ENCODE assay signal across 9 mouse cellular contexts in the genomic region with DNA sequence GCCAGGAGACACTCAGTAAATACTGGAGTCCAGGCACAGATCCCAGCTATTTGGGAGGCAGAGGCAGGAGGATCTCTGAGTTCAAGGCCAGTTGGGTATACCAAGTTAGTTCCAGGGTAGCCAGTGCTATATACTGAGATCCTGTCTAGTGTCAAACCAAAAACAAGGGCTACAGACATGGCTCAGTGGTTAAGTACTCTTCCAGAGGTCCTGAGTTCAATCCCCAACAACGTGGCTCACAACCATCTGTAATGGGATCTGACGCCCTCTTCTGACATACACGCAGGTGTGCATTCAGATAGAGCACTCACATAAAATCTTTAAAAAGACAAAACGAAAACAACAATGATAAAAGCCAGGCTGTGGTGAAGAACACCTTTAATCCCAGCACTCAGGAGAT. TPM values are rescaled to one million over a fixed set of nuclear protein-coding genes. Genes with fewer than 3 reads are reported as not detected.
A peak's percentile ranks its signal among the peaks of the same experiment; 100 is the strongest.
DNase-seq lines count a peak whose midpoint lies in the region; ATAC-seq and TF ChIP-seq lines count a peak whose summit lies in the region.
"Had no signal": no experiment of that assay in that cellular context is flagged by ENCODE, and none has a peak within 500 bp of the region (broad histone marks: within the 10 kb centered on the region; RNA-seq: fewer than 3 reads in every experiment).

No protein-coding gene starts in this region.

- H3K27me3 ChIP-seq in heart, embryonic 11.5 days (ENCODE audit: control insufficient read depth, insufficient read depth, low read length): no peaks in the 10 kb centered on the region
- H3K27me3 ChIP-seq in neural tube, embryonic 12.5 days (replicated peaks): no peaks in the 10 kb centered on the region
- H3K27me3 ChIP-seq in limb, embryonic 14.5 days (ENCODE audit: control insufficient read depth, insufficient read depth, low read length): no peaks in the 10 kb centered on the region

- 0 out of 2 replicates have a peak overlapping the region, but pooled peaks have one; percentile 95 for H3K9ac ChIP-seq in heart, embryonic 11.5 days (ENCODE audit: low read depth, low read length)
- no peak overlapping the region for H3K9ac ChIP-seq in neural tube, embryonic 12.5 days
- no peak overlapping the region for H3K9ac ChIP-seq in limb, embryonic 14.5 days (ENCODE audit: low read depth, low read length, severe bottlenecking)

- peaks cover 11% of the 10 kb centered on the region; the same call in 1 of the 2 replicates for H3K4me1 ChIP-seq in heart, embryonic 11.5 days (ENCODE audit: control insufficient read depth, insufficient read depth, low read length)
- peaks cover 18% of the 10 kb centered on the region for H3K4me1 ChIP-seq in neural tube, embryonic 12.5 days
- peaks cover 10% of the 10 kb centered on the region; the same call in 1 of the 2 replicates for H3K4me1 ChIP-seq in limb, embryonic 14.5 days (ENCODE audit: control insufficient read depth, insufficient read depth, low read length)

- no peak overlapping the region for H3K27ac ChIP-seq in heart, embryonic 11.5 days (ENCODE audit: low read depth, low read length)
- H3K27ac ChIP-seq in neural tube, embryonic 12.5 days: no peak overlapping the region
- H3K27ac ChIP-seq in limb, embryonic 14.5 days (replicated peaks; ENCODE audit: low read depth, low read length): no peak overlapping the region

- peak overlapping the region; percentile 89; the same call in 1 of the 2 replicates for H3K4me3 ChIP-seq in heart, embryonic 11.5 days (ENCODE audit: low read depth, low read length)
- H3K4me3 ChIP-seq in neural tube, embryonic 12.5 days: 0 out of 2 replicates have a peak overlapping the region, but pooled peaks have one; percentile 82
- peak overlapping the region; percentile 90; the same call in 1 of the 2 replicates for H3K4me3 ChIP-seq in limb, embryonic 14.5 days (replicated peaks; ENCODE audit: low read length)

- no peaks in the 10 kb centered on the region for H3K9me3 ChIP-seq in heart, embryonic 11.5 days (replicated peaks; ENCODE audit: control insufficient read depth, low read length)
- no peaks in the 10 kb centered on the region for H3K9me3 ChIP-seq in neural tube, embryonic 12.5 days
- no peaks in the 10 kb centered on the region; the same call in 1 of the 2 replicates for H3K9me3 ChIP-seq in limb, embryonic 14.5 days (ENCODE audit: control insufficient read depth, low read length)

- ATAC-seq in heart, embryonic 11.5 days (replicated peaks; ENCODE audit: insufficient number of reproducible peaks, low FRiP score, low TSS enrichment): no peak
- no peak for ATAC-seq in neural tube, embryonic 12.5 days (ENCODE audit: low FRiP score, low read depth)
- ATAC-seq in limb, embryonic 14.5 days (ENCODE audit: low FRiP score, low read depth): no peak

- intact Hi-C loops in heart, postnatal 14 days (cut with DNase I): loop anchor here (2.0 kb wide), 1 partner anchor 19 kb away; a partner anchor contains a TSS
- intact Hi-C loops in left cerebral cortex, postnatal 14 days (cut with DNase I): no loop called here

- WGBS in heart, embryonic 11.5 days (ENCODE audit: insufficient replicate concordance): 92% methylated on average over 4 of the region's 4 CpGs
- WGBS in neural tube, embryonic 12.5 days: 96% methylated on average over 4 of the region's 4 CpGs
- WGBS in limb, embryonic 14.5 days: 90% methylated on average over 4 of the region's 4 CpGs

- no peak for TF ChIP-seq POLR2A in limb, embryonic 14.5 days (IDR thresholded peaks at IDR 0.05; ENCODE audit: borderline replicate concordance, extremely low read depth, insufficient read depth, insufficient read length)

- H3K36me3 ChIP-seq in heart, embryonic 11.5 days (ENCODE audit: control insufficient read depth, insufficient read depth, low read length): peaks cover 51% of the 10 kb centered on the region
- peaks cover 79% of the 10 kb centered on the region for H3K36me3 ChIP-seq in neural tube, embryonic 12.5 days
- H3K36me3 ChIP-seq in limb, embryonic 14.5 days (ENCODE audit: control insufficient read depth, insufficient read depth, low read length): peaks cover 75% of the 10 kb centered on the region

- H3K4me2 ChIP-seq in heart, embryonic 11.5 days: peak overlapping the region; percentile 79
- H3K4me2 ChIP-seq in neural tube, embryonic 12.5 days (replicated peaks): peak overlapping the region; percentile 94
- no peak overlapping the region; the same call in 1 of the 2 replicates for H3K4me2 ChIP-seq in limb, embryonic 14.5 days (replicated peaks; ENCODE audit: low read depth, low read length, severe bottlenecking)

- DNase-seq in heart, postnatal 14 days: no peak
- no peak for DNase-seq in neural tube, embryonic 10.5 days (ENCODE audit: extremely low spot score, low spot score)
- no peak for DNase-seq in limb, embryonic 14.5 days (ENCODE audit: low spot score)
- no peak for DNase-seq in thymus, postnatal 10 days (ENCODE audit: low spot score in 2 of 2)
- DNase-seq in ovary, postnatal 36 days (ENCODE audit: low spot score): no peak
- DNase-seq in left cerebral cortex, postnatal 14 days (ENCODE audit: low spot score in 2 of 2): no peak
- DNase-seq: kidney, postnatal 10 days had no signal

RNA-seq across cellular contexts. Expression of a gene that starts 1.1 kb away (rescaled TPM):
- 40.7 and 42.6 TPM in 2 replicates for polyA plus RNA-seq in heart, embryonic 11.5 days (2014; fragmentation: Nextera tagmentation; extraction: Ambion mirVana)
- total RNA-seq in heart, postnatal 14 days (2021): 10 to 100 TPM; 49.4 to 49.6 TPM
- 43.0 and 43.9 TPM in 2 replicates for polyA plus RNA-seq in neural tube, embryonic 12.5 days (2016; fragmentation: Nextera tagmentation; extraction: Ambion mirVana)
- 34.6 and 38.7 TPM in 2 replicates for polyA plus RNA-seq in limb, embryonic 14.5 days (2012; rRNA removed)
- polyA plus RNA-seq in limb, embryonic 14.5 days (2014; fragmentation: Nextera tagmentation; extraction: Ambion mirVana): 35.7 and 39.2 TPM in 2 replicates
- total RNA-seq in left cerebral cortex, postnatal 14 days (2021): 10 to 100 TPM; 28.3 to 29.8 TPM

RNA-seq across cellular contexts. Expression of a gene that starts 7.0 kb away (rescaled TPM):
- 31.5 and 31.9 TPM in 2 replicates for polyA plus RNA-seq in heart, embryonic 11.5 days (2014; fragmentation: Nextera tagmentation; extraction: Ambion mirVana)
- total RNA-seq in heart, postnatal 14 days (2021): 10 to 100 TPM; 18.6 to 18.9 TPM
- 47.1 and 51.3 TPM in 2 replicates for polyA plus RNA-seq in neural tube, embryonic 12.5 days (2016; fragmentation: Nextera tagmentation; extraction: Ambion mirVana)
- polyA plus RNA-seq in limb, embryonic 14.5 days (2012; rRNA removed): 56.7 and 68.1 TPM in 2 replicates
- polyA plus RNA-seq in limb, embryonic 14.5 days (2014; fragmentation: Nextera tagmentation; extraction: Ambion mirVana): 37.8 and 40.9 TPM in 2 replicates
- total RNA-seq in left cerebral cortex, postnatal 14 days (2021): 10 to 100 TPM; 26.5 to 29.5 TPM

RNA-seq across cellular contexts. Expression of a gene that starts 7.2 kb away (rescaled TPM):
- 66.9 and 71.9 TPM in 2 replicates for polyA plus RNA-seq in heart, embryonic 11.5 days (2014; fragmentation: Nextera tagmentation; extraction: Ambion mirVana)
- 10 to 100 TPM; 19.5 to 24.2 TPM for total RNA-seq in heart, postnatal 14 days (2021)
- 67.4 and 75.7 TPM in 2 replicates for polyA plus RNA-seq in neural tube, embryonic 12.5 days (2016; fragmentation: Nextera tagmentation; extraction: Ambion mirVana)
- 54.9 and 123 TPM in 2 replicates for polyA plus RNA-seq in limb, embryonic 14.5 days (2012; rRNA removed)
- polyA plus RNA-seq in limb, embryonic 14.5 days (2014; fragmentation: Nextera tagmentation; extraction: Ambion mirVana): 99.0 and 103 TPM in 2 replicates
- 10 to 100 TPM; 43.4 to 53.6 TPM for total RNA-seq in left cerebral cortex, postnatal 14 days (2021)

RNA-seq across cellular contexts. Expression of a gene that starts 16.0 kb away (rescaled TPM):
- not detected in 2 replicates for polyA plus RNA-seq in heart, embryonic 11.5 days (2014; fragmentation: Nextera tagmentation; extraction: Ambion mirVana)
- total RNA-seq in heart, postnatal 14 days (2021): not detected
- not detected in 2 replicates for polyA plus RNA-seq in neural tube, embryonic 12.5 days (2016; fragmentation: Nextera tagmentation; extraction: Ambion mirVana)
- polyA plus RNA-seq in limb, embryonic 14.5 days (2012; rRNA removed): not detected in 2 replicates
- polyA plus RNA-seq in limb, embryonic 14.5 days (2014; fragmentation: Nextera tagmentation; extraction: Ambion mirVana): not detected in 2 replicates
- not detected for total RNA-seq in left cerebral cortex, postnatal 14 days (2021)

RNA-seq across cellular contexts. Expression of a gene that starts 18.5 kb away (rescaled TPM):
- 48.5 and 59.8 TPM in 2 replicates for polyA plus RNA-seq in heart, embryonic 11.5 days (2014; fragmentation: Nextera tagmentation; extraction: Ambion mirVana)
- total RNA-seq in heart, postnatal 14 days (2021): 10 to 100 TPM; 55.6 to 59.1 TPM
- polyA plus RNA-seq in neural tube, embryonic 12.5 days (2016; fragmentation: Nextera tagmentation; extraction: Ambion mirVana): 107 and 109 TPM in 2 replicates
- 40.2 and 50.8 TPM in 2 replicates for polyA plus RNA-seq in limb, embryonic 14.5 days (2012; rRNA removed)
- polyA plus RNA-seq in limb, embryonic 14.5 days (2014; fragmentation: Nextera tagmentation; extraction: Ambion mirVana): 75.8 and 82.3 TPM in 2 replicates
- 100 to 1,000 TPM; 121 to 124 TPM for total RNA-seq in left cerebral cortex, postnatal 14 days (2021)
